Mouse (Mus musculus): ENCODE results near the gene Pla2g16.

DNA sequence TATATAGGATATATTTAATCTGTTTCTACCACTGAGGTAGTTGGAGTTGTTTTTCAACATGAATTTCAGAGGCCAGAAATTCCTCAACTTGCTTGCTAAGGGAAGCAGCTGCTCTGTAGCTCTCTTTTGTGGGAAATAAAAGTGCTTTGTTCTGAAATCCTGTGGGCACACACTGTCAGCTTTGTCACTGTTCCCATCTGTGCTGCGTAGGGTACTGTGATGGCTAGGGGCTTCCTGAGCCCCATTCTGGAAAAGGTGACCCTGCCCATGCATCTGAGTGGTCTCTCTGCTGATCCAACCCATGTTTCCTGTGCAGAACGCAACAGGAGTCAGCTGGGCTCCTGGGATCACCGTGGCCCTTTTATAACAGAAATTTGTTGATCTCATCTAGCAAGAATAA lies 9.6 kb downstream of the Pla2g16 start:
- TF ChIP-seq CTCF (IDR thresholded peaks at IDR 0.05; ENCODE audit: low read depth) (no peak), EP300 (optimal IDR thresholded peaks at IDR 0.05) (no peak)
